Mouse (Mus musculus) spleen, adult 2 months (tissue): ENCODE data around the gene Gm48551.

Experiments
- CTCF ChIP-seq: fragments of 200-500 bp; IDR thresholded peaks from 2 replicates; pipeline ENCODE4 v1.5.1; 2011; ENCODE audit warnings: mild to moderate bottlenecking, inconsistent platforms; ENCODE audit not compliant: insufficient read depth, insufficient read length, insufficient replicate concordance; ENCODE audit errors: extremely low read depth
- POLR2A ChIP-seq: fragments of 200-500 bp; IDR thresholded peaks from 2 replicates; pipeline ENCODE4 v1.6.1; 2011; ENCODE audit warnings: low read depth, low read length, inconsistent platforms

DNA sequence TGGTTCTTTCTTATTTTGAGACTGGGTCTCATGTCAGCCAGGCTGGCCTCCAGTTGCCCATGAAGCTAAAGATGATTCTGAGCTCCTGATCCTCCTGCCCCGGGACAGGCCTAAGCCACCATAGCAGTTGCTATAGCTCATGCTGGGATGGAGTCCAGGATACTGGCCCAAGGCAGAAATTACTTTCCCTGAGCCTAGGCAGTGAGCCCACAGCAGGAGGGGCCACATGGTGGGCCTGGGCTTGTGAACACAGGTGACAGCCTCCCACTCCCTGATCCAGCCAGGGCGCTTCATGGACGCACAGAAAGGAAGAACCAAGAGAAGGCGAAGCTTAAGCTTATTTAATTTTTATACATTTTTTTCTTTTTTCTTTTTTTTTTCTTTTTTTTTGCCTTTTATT lies 11.6 kb downstream of the Gm48551 start:
- TF ChIP-seq CTCF, result no peak
- no peak for TF ChIP-seq POLR2A
